Mouse (Mus musculus): ENCODE results near the gene Ulk4. TPM values are rescaled to one million over a fixed set of nuclear protein-coding genes. Genes with fewer than 3 reads are reported as not detected.
A peak's percentile ranks its signal among the peaks of the same experiment; 100 is the strongest.
"Not testable (repeated sequence)": the region's sequence is repeated elsewhere in the genome, so short reads cannot be mapped to it uniquely, and the experiment has no call there.

The Ulk4 gene
- total RNA-seq, 2 experiments from 2014 or later: 0.17 to 0.46 TPM

DNA sequence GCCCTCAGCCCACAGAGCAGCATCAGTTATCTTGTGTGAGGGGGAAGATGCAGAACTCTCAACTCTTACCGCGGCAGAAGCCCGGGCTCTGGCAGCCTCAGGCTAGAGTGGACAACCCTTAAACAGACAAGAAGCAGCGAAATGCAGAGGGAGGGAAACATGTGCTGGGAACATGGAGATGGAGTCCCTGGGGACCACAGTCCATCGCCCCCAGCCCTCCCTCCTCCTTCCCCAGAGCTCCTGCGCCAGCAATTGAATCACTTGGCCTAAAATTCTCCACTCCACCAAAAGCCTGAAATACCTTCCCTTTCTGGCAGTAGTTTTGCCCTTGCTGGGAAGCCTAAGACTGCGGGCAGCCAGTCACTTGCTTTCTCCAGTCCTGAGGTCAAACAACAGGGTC, 72.0 kb downstream of the Ulk4 start:
- DNase-seq: no peak
- intact Hi-C loops (cut with DNase I): no loop called here

GRCm38 (mm10) chr9:121204149-121204800, 72.7 kb downstream of the Ulk4 start:
- intact Hi-C loops (cut with DNase I): no loop called here
- no peak for DNase-seq

DNA sequence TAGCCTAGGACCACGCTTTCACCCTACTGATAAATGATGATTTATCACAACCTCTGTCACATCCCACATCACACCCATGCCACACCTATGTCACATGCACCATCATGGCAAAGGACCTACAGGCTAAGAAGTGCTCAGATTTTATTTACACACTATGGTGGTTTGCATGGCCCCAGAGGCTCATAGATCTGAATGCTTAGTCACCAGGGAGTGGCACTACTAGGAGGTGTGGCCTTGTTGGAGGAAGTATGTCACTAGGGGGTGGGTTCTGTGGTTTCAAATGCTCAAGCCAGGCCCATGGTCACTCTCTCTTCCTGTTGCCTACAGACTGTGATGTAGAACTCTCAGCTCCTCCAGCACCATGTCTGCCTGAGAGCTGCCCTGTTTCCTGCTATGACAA, 73.3 kb downstream of the Ulk4 start:
- DNase-seq: no peak
- intact Hi-C loops (cut with DNase I): no loop called here

DNA sequence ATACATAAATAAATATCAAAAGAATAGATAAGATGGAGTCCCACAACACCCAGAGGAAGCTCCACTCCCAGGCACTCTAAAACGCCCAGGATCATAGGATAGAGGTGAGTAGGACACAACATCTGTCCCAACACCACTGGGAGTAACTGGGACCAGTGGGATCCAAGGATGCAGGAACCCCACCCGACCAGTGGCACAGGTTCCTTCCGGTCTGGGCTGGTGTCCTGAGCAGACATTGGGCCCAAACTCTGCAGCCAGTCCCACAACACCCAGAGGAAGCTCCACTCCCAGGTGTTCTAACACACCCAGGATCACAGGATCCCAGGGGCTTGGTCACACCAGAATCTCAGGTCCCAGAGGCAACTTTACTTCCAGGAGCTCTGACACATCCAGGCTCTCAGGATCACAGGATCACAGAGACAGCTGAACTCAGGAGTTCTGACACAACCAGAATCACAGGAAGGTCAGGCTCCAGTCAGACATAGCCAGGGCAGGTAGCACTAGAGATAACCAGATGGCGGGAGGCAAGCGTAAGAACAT, 77.8 kb downstream of the Ulk4 start:
- DNase-seq; intact Hi-C loops (cut with DNase I): not testable (repeated sequence)

GRCm38 (mm10) chr9:121196473-121196872, 80.5 kb downstream of the Ulk4 start:
- intact Hi-C loops (cut with DNase I): no loop called here
- DNase-seq: no peak

DNA sequence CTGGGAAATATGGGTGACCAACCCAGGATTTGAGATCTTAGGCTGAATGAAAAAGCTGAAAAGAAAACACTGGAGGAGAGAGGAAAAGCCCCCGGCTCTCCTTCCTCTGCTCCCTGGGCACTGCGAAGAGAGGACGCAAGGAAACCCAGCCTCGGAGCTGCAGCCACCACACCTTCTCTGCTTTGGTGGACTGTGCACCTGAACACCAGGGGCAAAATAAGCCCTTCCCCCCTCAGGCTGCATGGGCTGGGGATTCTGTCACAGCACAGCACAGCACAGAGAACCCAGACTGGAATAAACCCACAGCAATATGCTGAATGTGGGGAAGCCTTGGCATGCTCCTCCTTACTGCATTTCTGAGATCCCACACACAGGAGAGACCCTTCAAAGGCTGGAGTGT, 81.9 kb downstream of the Ulk4 start:
- DNase-seq: no peak
- intact Hi-C loops (cut with DNase I): no loop called here

GRCm38 (mm10) chr9:121192601-121193370, 84.2 kb downstream of the Ulk4 start:
- no peak for DNase-seq
- intact Hi-C loops (cut with DNase I): no loop called here

DNA sequence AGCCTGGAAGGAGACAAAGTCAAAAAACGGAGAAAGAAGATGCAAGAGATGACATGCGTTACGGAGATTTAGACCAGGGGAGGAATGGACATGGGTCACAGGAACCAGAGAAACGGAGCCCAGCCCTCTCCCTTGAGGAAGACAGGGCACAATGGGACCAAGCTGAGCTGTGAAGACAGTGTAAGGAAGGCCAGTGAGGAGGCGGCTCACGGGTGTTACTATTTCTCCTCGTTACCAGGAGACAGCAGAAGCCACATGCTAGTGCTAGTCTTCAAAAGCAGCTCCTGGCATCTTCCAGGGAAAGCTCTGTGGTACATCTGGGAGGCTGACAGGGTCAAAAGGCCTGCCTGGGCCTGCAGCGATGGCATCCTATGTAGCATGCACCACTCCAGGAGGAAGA, 89.2 kb downstream of the Ulk4 start:
- intact Hi-C loops (cut with DNase I): no loop called here
- no peak for DNase-seq

DNA sequence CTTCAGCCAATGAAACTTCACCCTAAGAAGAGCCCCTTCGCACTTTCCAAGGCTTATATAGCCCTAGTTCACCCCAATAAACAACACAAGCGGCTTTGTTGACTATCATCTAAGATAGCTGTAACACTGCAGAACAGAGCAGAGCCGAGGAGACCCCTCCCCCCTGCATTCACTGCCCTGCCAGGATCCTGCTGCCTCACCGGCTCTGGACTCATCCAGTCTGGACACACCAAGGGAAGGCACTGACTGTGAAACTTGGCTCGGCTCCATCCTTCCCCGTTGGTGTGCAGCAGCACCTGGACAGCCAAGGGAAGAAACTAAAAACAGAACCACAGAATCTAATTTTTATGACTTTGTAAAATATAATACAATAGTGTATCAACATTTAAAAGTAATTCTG, 91.2 kb downstream of the Ulk4 start:
- intact Hi-C loops (cut with DNase I): no loop called here

DNA sequence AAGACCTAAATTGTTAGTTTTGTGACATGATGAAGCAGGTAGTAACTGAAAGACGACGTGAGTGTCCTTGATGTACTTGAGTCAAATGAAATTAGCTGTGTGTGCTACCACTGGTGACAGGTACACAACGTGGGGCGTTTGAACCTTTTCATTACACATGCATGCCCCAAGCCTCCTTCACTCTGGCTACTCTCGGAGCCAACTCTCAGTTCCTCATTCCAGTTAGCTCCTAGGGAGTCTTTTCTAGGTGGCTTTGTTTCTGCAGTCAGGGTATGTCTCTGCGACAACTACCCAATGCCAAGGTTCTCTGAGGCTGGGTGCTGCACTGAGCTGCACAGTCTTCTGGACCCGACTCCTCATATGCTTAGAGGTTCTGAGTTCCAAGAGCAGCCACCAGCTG, 100.6 kb downstream of the Ulk4 start:
- intact Hi-C loops (cut with DNase I): no loop called here

More for the DNA sequence above, 91.2 kb downstream of the Ulk4 start:
- no peak for DNase-seq

DNA sequence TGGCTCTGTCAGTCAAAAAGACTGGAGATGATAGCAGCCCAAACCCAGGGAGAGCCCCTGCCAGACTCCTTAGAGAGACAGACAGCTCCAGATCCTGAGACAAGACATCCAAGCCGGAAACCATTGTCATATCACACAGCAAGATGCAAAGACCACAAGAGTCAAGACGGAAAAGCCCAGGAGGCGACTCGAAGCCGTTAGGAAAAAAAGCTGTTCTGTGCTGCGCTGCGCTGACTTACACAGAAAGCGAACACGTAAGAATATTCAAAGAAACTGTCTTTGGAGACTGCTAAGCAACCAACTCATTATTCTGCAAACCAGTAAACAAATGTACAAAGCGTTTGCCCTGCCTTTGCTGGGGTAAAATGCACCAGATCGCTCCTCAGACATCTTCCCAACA, 101.8 kb downstream of the Ulk4 start:
- no peak for DNase-seq
- intact Hi-C loops (cut with DNase I): no loop called here

More for the DNA sequence above, 100.6 kb downstream of the Ulk4 start:
- DNase-seq: no peak

DNA sequence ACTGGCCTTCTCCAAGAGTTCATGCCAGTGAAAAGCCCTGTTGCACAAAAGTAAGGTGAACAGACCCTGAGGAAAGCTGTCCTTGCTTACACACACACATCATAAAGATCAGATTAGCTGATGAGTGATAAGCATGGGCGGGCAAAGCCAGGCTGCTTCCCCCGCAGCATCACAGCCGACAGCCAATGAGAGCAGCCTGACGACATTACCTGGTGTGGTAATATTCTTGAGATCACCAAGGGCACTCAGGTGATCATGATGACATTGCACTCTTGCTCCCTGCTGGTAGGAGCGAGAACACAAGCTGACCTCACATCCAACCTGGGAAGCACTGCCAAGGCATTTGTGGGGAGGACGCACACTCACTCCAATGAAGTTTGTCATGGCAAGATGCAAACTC, 104.9 kb downstream of the Ulk4 start:
- intact Hi-C loops (cut with DNase I): no loop called here

DNA sequence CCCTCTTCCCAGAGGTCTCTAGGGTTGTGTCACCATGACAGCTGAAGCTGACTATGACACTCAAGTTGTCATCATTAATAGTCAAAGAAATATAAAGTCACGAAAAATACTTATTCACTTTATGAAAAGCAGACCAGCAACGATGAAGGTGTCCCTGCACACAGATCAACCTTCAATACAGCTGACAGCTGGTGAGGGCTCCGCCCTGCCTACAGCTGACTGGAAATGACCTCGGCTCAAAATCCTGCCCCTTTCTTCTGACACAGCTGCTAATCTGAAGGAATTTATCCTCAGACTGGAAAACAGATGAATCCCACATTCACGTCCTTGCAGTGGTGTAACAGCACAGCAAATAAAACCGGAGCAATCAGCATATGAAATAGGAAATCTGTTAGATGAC, 105.4 kb downstream of the Ulk4 start:
- DNase-seq: no peak

More for the DNA sequence above, 104.9 kb downstream of the Ulk4 start:
- DNase-seq: no peak

DNA sequence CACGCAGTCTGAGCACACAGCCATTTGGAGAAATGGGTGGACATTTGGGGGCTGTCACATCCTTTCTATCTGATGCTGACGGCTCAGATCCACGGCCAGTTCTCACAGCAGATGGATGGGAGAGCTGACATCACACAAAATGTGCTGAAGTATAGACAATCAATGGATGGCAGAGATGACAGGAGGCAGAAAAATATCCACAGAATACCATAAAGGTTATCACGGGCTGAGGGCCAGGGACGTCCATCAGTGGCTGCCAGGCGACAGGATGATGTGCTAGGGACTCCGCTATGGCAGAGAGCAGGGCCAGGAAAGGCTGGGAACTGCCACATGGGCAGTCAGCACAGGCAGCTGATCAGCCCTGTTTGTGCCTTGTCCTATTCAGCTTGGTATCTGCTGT, 112.4 kb downstream of the Ulk4 start:
- intact Hi-C loops (cut with DNase I): loop anchor here (5.0 kb wide), 1 partner anchor 562 kb away; no protein-coding TSS in a partner anchor
- DNase-seq: no peak

More for the DNA sequence above, 105.4 kb downstream of the Ulk4 start:
- intact Hi-C loops (cut with DNase I): no loop called here

DNA sequence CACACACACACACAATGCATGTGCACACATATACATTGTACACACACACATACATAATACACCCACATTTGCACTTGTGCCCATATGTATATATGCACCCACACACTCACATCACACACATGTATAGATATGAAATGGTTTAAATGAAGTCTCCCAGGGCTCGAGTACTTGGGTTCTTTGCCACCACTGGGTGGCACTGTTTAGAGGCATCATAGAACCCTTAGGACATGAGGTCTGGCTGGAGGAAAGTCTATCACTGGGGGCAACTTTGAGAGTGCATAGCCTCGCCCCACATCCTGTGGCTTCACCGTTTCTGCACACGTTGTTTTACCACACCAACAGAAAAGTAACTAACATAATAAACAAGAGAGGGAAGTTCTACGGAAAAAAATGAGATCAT, 114.2 kb downstream of the Ulk4 start:
- DNase-seq: peak; percentile 9 to 17
- intact Hi-C loops (cut with DNase I): loop anchor here (5.0 kb wide), 1 partner anchor 560 kb away; no protein-coding TSS in a partner anchor

DNA sequence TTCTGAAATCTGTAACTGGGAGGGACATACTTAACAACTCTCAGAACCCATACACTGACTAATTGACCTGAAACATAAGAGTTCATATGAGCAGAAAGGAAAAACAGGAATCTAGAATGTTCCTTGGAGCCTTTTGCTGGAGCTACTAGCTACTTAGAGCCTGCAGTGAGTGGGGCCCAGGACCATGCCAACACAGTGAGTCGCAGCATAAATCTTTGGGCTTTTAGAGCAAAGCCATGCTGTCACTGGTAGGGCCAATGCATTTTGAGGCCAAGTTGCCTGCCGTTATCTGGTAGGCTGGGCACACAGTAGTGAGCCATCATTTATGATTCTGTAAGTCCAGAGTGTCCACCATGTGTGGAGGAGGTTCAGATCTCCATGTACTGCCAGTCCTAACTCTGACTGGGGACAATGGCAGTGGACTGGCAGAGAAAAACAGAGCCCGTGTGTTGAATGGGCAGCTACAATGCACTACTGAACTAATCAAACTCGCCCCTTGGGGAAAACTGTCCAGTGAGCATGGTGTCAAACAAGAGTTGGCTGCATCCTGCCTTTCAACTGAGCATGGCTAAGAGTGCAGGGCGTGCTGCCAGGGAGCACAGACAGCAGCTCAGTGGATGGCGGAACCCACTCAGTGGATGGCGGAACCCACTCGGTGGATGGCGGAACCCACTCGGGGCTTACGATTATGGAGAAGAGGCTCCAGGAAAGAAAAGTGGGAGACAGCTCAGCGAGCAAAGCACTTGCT, 115.0 kb downstream of the Ulk4 start:
- DNase-seq: peak in 1 of 2 experiments; percentile 8
- intact Hi-C loops (cut with DNase I): loop anchor here (5.0 kb wide), 1 partner anchor 560 kb away; no protein-coding TSS in a partner anchor

DNA sequence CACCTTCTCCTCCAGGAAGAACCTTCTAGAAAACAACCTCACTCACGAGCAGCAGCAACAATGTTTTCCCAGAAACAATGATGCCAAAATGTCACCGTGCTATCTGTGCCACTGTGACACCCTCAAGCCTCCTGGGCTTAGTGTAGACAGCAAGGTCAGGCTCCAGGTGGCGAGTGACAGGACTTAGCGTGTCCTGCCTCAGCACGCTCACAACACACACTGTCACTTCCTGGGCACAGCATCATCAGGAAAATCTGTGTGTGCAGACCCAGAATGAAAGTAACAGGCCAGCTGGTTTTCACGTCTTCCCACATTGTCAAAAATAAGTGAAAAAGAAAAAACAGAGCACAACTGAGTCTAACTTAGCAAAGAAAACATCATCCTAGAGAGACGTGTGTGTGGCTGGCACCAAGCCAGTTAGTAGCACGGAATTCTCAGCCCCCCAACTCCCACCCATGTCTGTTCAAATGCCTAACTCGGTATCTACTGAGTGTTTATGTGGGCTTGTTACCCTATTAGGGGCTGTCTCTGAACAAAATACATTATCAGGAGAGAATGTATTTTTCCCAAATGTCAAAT, 120.7 kb downstream of the Ulk4 start:
- intact Hi-C loops (cut with DNase I): no loop called here
- no peak for DNase-seq

GRCm38 (mm10) chr9:121153276-121153675, 123.7 kb downstream of the Ulk4 start:
- intact Hi-C loops (cut with DNase I): no loop called here
- DNase-seq: no peak

DNA sequence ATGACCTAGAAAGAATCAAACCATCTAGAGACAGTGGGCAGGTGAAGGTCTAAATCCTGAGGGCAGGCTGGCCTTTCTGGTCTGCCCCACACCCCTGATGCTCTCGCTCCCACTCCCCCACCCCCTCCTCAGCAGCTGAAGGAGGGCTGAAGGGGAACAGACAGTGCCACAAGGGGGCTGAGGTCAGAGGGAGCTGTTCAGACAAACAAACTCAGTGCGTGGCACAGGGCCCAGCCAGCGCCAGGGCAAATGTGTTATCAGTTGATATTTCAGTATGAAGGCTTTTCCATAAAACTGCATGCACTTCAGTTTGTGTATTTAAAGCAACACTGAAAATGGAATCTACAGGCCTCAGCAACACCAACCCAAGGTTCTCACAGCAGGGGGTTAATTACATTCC, 128.4 kb downstream of the Ulk4 start:
- intact Hi-C loops (cut with DNase I): no loop called here
- no peak for DNase-seq

DNA sequence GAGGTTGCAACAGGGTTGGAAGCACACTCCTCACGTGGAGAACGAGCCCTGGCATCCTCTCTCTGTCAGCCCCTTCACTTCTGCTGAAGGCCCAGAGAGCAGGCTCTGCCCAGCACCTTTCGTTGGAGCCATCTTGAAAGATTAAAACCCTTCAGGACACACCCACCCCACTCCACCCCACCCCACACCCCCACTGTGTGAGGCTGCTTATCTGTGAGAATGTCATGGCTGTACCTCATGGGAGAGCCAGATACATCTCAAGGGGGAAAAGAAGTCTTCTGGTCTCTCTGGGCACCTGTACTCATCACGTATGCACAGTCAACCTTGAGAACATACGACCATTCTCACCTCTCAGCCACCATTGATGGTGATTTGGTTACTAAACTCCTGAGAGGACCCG, 133.8 kb downstream of the Ulk4 start:
- intact Hi-C loops (cut with DNase I): no loop called here
- DNase-seq: no peak

GRCm38 (mm10) chr9:121132549-121132948, 144.4 kb downstream of the Ulk4 start:
- DNase-seq: no peak
- intact Hi-C loops (cut with DNase I): no loop called here

Data from heart, postnatal 36 days (tissue).